Mouse (Mus musculus) lung, postnatal 0 days (tissue): ENCODE data around the gene Eng. TPM values are rescaled to one million over a fixed set of nuclear protein-coding genes. Genes with fewer than 3 reads are reported as not detected.

Experiments used
- ATAC-seq: fragments of 200-750 bp; cut with Nextera tagmentation; 2 replicates; pipeline ENCODE4 v1.8.0; 2017; ENCODE audit warnings: moderate library complexity
- DNase-seq: peaks from one replicate; pipeline ENCODE4 v3.0.0-alpha.2; 2016; ENCODE audit warnings: low spot score
- H3K27ac ChIP-seq: fragments of 300-500 bp; sonication (generic); 2 replicates; pipeline ENCODE4 v1.5.1; 2014; ENCODE audit warnings: antibody characterized with exemption, mild to moderate bottlenecking, low read length, mixed read lengths
- H3K27me3 ChIP-seq: fragments of 300-500 bp; sonication (generic); replicated peaks from 2 replicates; pipeline ENCODE4 v1.6.1; 2014; ENCODE audit warnings: low read length, mixed read lengths; ENCODE audit not compliant: insufficient read depth
- H3K36me3 ChIP-seq: fragments of 300-500 bp; sonication (generic); 2 replicates; pipeline ENCODE4 v1.6.1; 2014; ENCODE audit warnings: low read length, mixed read lengths; ENCODE audit not compliant: insufficient read depth
- H3K4me1 ChIP-seq: fragments of 300-500 bp; sonication (generic); 2 replicates; pipeline ENCODE4 v1.6.1; 2014; ENCODE audit warnings: antibody characterized with exemption, low read depth, low read length, mixed read lengths; ENCODE audit not compliant: insufficient read depth
- H3K4me2 ChIP-seq: fragments of 300-500 bp; sonication (generic); replicated peaks from 2 replicates; pipeline ENCODE4 v1.6.1; 2014; ENCODE audit warnings: low read depth, mild to moderate bottlenecking, low read length, moderate library complexity, mixed read lengths
- H3K4me3 ChIP-seq: fragments of 300-500 bp; sonication (generic); 2 replicates; pipeline ENCODE4 v1.5.1; 2014; ENCODE audit warnings: low read depth, low read length
- H3K9ac ChIP-seq: fragments of 300-500 bp; sonication (generic); replicated peaks from 2 replicates; pipeline ENCODE4 v1.6.1; 2014; ENCODE audit warnings: low read depth, mild to moderate bottlenecking
- H3K9me3 ChIP-seq: fragments of 300-500 bp; sonication (generic); 2 replicates; pipeline ENCODE4 v1.6.1; 2016; ENCODE audit warnings: low read length, mixed read lengths
- CTCF ChIP-seq: IDR thresholded peaks from 2 replicates; pipeline ENCODE4 v1.5.1; 2016; ENCODE audit warnings: antibody characterized with exemption, mild to moderate bottlenecking
- EP300 ChIP-seq: IDR thresholded peaks from 2 replicates; pipeline ENCODE4 v1.6.1; 2016; ENCODE audit warnings: antibody characterized with exemption, mild to moderate bottlenecking, control low read depth
- WGBS: fragments of 180-500 bp; shearing (Covaris S2); extraction: QIAGEN DNeasy Blood & Tissue Kit; methylation state at CpG from one replicate; pipeline ENCODE4 v1.1.7; 2014; 5-methylcytosine and 5-hydroxymethylcytosine counted together
- polyA plus RNA-seq: library from polyadenylated mRNA; unstranded; fragments of >200 nt; fragmentation: Nextera tagmentation; extraction: Ambion mirVana; gene quantifications from 2 replicates; pipeline ENCODE4 v1.2.1, GENCODE M21; 2015

Eng gene
- polyA plus RNA-seq, 1 experiment from 2014 or later, result 130 TPM

GRCm38 (mm10) chr2:32608141-32608777 lies 38.1 kb upstream of the Eng start:
- Histone ChIP-seq H3K9ac (no peak overlapping the region), H3K36me3 (no peaks in the 10 kb centered on the region), H3K9me3 (no peaks in the 10 kb centered on the region), H3K4me1 (peaks cover 7% of the 10 kb centered on the region; the same call in 1 of the 2 replicates), H3K27ac (peak overlapping the region; percentile 43), H3K4me3 (peak overlapping the region; percentile 17; the same call in 1 of the 2 replicates), H3K4me2 (peak overlapping the region; percentile 94), H3K27me3 (no peaks in the 10 kb centered on the region)
- no peak for TF ChIP-seq EP300
- peak; percentile 22; the same call in 1 of the 2 replicates for TF ChIP-seq CTCF
- ATAC-seq, result peak; percentile 53
- DNase-seq, result peak; percentile 79
- 6% methylated on average over 25 of the region's 25 CpGs for WGBS

- H3K9me3 ChIP-seq, result no peaks in the 10 kb centered on the region
- peak; percentile 13; the same call in 1 of the 2 replicates for ATAC-seq
- TF ChIP-seq CTCF (no peak), EP300 (no peak)
- peak overlapping the region; percentile 94 for H3K4me2 ChIP-seq
- no peaks in the 10 kb centered on the region for H3K27me3 ChIP-seq
- no peaks in the 10 kb centered on the region for H3K36me3 ChIP-seq
- H3K27ac ChIP-seq, result peak overlapping the region; percentile 43; the same call in 1 of the 2 replicates
- 56% methylated on average over 18 of the region's 18 CpGs for WGBS
- peaks cover 7% of the 10 kb centered on the region; the same call in 1 of the 2 replicates for H3K4me1 ChIP-seq
- H3K9ac ChIP-seq, result no peak overlapping the region
- 0 out of 2 replicates have a peak overlapping the region, but pooled peaks have one; percentile 17 for H3K4me3 ChIP-seq
- no peak for DNase-seq
Observed at GRCm38 (mm10) chr2:32608778-32609435, 37.5 kb upstream of the Eng start.

- WGBS, result 9% methylated on average over 23 of the region's 23 CpGs
- peak; percentile 64 for TF ChIP-seq CTCF
- no peak for TF ChIP-seq EP300
- peak; percentile 20 for ATAC-seq
- Histone ChIP-seq H3K4me3 (peak overlapping the region; percentile 25), H3K4me1 (peaks cover 7% of the 10 kb centered on the region; the same call in 1 of the 2 replicates), H3K4me2 (peak overlapping the region; percentile 58), H3K36me3 (0 out of 2 replicates have a peak, but pooled peaks cover 5% of the 10 kb centered on the region), H3K27me3 (no peaks in the 10 kb centered on the region), H3K9ac (no peak overlapping the region; the same call in 1 of the 2 replicates), H3K9me3 (no peaks in the 10 kb centered on the region), H3K27ac (0 out of 2 replicates have a peak overlapping the region, but pooled peaks have one; percentile 20)
- peak; percentile 64 for DNase-seq
Observed at GRCm38 (mm10) chr2:32610610-32611229, 35.7 kb upstream of the Eng start.

- 75% methylated on average over 26 of the region's 26 CpGs for WGBS
Observed at GRCm38 (mm10) chr2:32612274-32612673, 34.1 kb upstream of the Eng start.

GRCm38 (mm10) chr2:32617109-32617508 lies 29.3 kb upstream of the Eng start:
- H3K27me3 ChIP-seq, result no peaks in the 10 kb centered on the region
- no peak overlapping the region for H3K4me3 ChIP-seq
- 100% methylated on average over 1 of the region's 1 CpGs for WGBS
- TF ChIP-seq EP300 (no peak), CTCF (no peak)
- H3K4me1 ChIP-seq, result peaks cover 18% of the 10 kb centered on the region
- no peak overlapping the region for H3K27ac ChIP-seq
- no peak for DNase-seq
- peaks cover 11% of the 10 kb centered on the region; the same call in 1 of the 2 replicates for H3K36me3 ChIP-seq
- no peaks in the 10 kb centered on the region for H3K9me3 ChIP-seq
- no peak for ATAC-seq
- H3K9ac ChIP-seq, result no peak overlapping the region
- no peak overlapping the region for H3K4me2 ChIP-seq

More at GRCm38 (mm10) chr2:32612274-32612673, 34.1 kb upstream of the Eng start:
- H3K4me2 ChIP-seq, result no peak overlapping the region
- no peak for ATAC-seq
- H3K9me3 ChIP-seq, result no peaks in the 10 kb centered on the region
- no peaks in the 10 kb centered on the region for H3K27me3 ChIP-seq
- no peak overlapping the region for H3K9ac ChIP-seq
- no peak for DNase-seq
- H3K4me1 ChIP-seq, result peaks cover 7% of the 10 kb centered on the region; the same call in 1 of the 2 replicates
- peaks cover 10% of the 10 kb centered on the region; the same call in 1 of the 2 replicates for H3K36me3 ChIP-seq
- no peak overlapping the region for H3K27ac ChIP-seq
- no peak overlapping the region for H3K4me3 ChIP-seq
- no peak for TF ChIP-seq CTCF
- TF ChIP-seq EP300, result no peak

GRCm38 (mm10) chr2:32617601-32618000 lies 28.8 kb upstream of the Eng start:
- Histone ChIP-seq H3K9ac (no peak overlapping the region), H3K4me2 (no peak overlapping the region), H3K36me3 (peaks cover 11% of the 10 kb centered on the region; the same call in 1 of the 2 replicates), H3K9me3 (no peaks in the 10 kb centered on the region), H3K4me1 (peaks cover 18% of the 10 kb centered on the region), H3K4me3 (no peak overlapping the region), H3K27me3 (no peaks in the 10 kb centered on the region), H3K27ac (no peak overlapping the region)
- TF ChIP-seq CTCF (peak; percentile 57), EP300 (no peak)
- WGBS, result 95% methylated on average over 4 of the region's 4 CpGs
- ATAC-seq, result no peak
- DNase-seq, result no peak
